Mouse (Mus musculus) gonadal fat pad, adult 2 months (tissue): ENCODE data around the gene Tnik. TPM values are rescaled to one million over a fixed set of nuclear protein-coding genes. Genes with fewer than 3 reads are reported as not detected.

ENCODE experiments used
- DNase-seq: peaks from one replicate; pipeline ENCODE4 v3.0.0-alpha.2; 2012; ENCODE audit warnings: low read depth
- polyA plus RNA-seq: library from polyadenylated mRNA; depleted of rRNA; stranded (reverse); fragments of >200 nt; gene quantifications from 2 replicates; pipeline ENCODE4 v1.2.3, GENCODE M21; 2012

Tnik gene
- polyA plus RNA-seq, 1 experiment: 5.7 TPM

GRCm38 (mm10) chr3:28543380-28543984 lies 280.5 kb downstream of the Tnik start:
- DNase-seq: no peak

- no peak for DNase-seq
These were observed 281.4 kb downstream of the Tnik start for GRCm38 (mm10) chr3:28544345-28544869.

GRCm38 (mm10) chr3:28547965-28548730 lies 285.1 kb downstream of the Tnik start:
- DNase-seq: no peak

- no peak for DNase-seq
These were observed 286.4 kb downstream of the Tnik start for GRCm38 (mm10) chr3:28549391-28549790.

- DNase-seq: no peak
These were observed 287.6 kb downstream of the Tnik start for GRCm38 (mm10) chr3:28550497-28551093.

GRCm38 (mm10) chr3:28551756-28552155 lies 288.7 kb downstream of the Tnik start:
- no peak for DNase-seq

- DNase-seq: no peak
These were observed 291.9 kb downstream of the Tnik start for GRCm38 (mm10) chr3:28554934-28555333.

- DNase-seq: no peak
These were observed 293.0 kb downstream of the Tnik start for GRCm38 (mm10) chr3:28555795-28556570.

- DNase-seq: no peak
These were observed 295.4 kb downstream of the Tnik start for GRCm38 (mm10) chr3:28558328-28558871.

GRCm38 (mm10) chr3:28561408-28561807 lies 298.4 kb downstream of the Tnik start:
- no peak for DNase-seq

- DNase-seq: no peak
These were observed 299.8 kb downstream of the Tnik start for GRCm38 (mm10) chr3:28562612-28563332.

- no peak for DNase-seq
These were observed 301.6 kb downstream of the Tnik start for GRCm38 (mm10) chr3:28564370-28565357.

- no peak for DNase-seq
These were observed 314.3 kb downstream of the Tnik start for GRCm38 (mm10) chr3:28577301-28577700.

GRCm38 (mm10) chr3:28578950-28579615 lies 316.1 kb downstream of the Tnik start:
- no peak for DNase-seq

GRCm38 (mm10) chr3:28585750-28586465 lies 322.9 kb downstream of the Tnik start:
- no peak for DNase-seq

- no peak for DNase-seq
These were observed 324.8 kb downstream of the Tnik start for GRCm38 (mm10) chr3:28587808-28588207.

- no peak for DNase-seq
These were observed 328.3 kb downstream of the Tnik start for GRCm38 (mm10) chr3:28591345-28591744.

GRCm38 (mm10) chr3:28593922-28594321 lies 330.9 kb downstream of the Tnik start:
- DNase-seq: no peak

GRCm38 (mm10) chr3:28599476-28599875 lies 336.5 kb downstream of the Tnik start:
- no peak for DNase-seq
